Mouse (Mus musculus) limb, embryonic 11.5 days (tissue): Measurements from ENCODE around the gene Kctd11. TPM values are rescaled to one million over a fixed set of nuclear protein-coding genes. Genes with fewer than 3 reads are reported as not detected.
"Not testable (repeated sequence)": the region's sequence is repeated elsewhere in the genome, so short reads cannot be mapped to it uniquely, and the experiment has no call there.

Experiments
- ATAC-seq: fragments of 200-750 bp; cut with Nextera tagmentation; 2 replicates; pipeline ENCODE4 v1.8.0; 2017; ENCODE audit warnings: low read depth; ENCODE audit not compliant: insufficient number of reproducible peaks, low FRiP score, low TSS enrichment
- DNase-seq: peaks from one replicate; pipeline ENCODE4 v3.0.0-alpha.2; 2015; ENCODE audit warnings: low spot score
- H3K27ac ChIP-seq: fragments of 300-500 bp; sonication (generic); replicated peaks from 2 replicates; pipeline ENCODE4 v1.5.1; 2014; ENCODE audit warnings: low read depth, mild to moderate bottlenecking, low read length
- H3K27me3 ChIP-seq: fragments of 300-500 bp; sonication (generic); 2 replicates; pipeline ENCODE4 v1.6.1; 2014; ENCODE audit warnings: mild to moderate bottlenecking, low read length, mixed read lengths; ENCODE audit not compliant: control insufficient read depth, insufficient read depth
- H3K36me3 ChIP-seq: fragments of 300-500 bp; sonication (generic); 2 replicates; pipeline ENCODE4 v1.6.1; 2014; ENCODE audit warnings: mild to moderate bottlenecking, low read length, moderate library complexity, mixed read lengths; ENCODE audit not compliant: control insufficient read depth, insufficient read depth
- H3K4me1 ChIP-seq: fragments of 300-500 bp; sonication (generic); 2 replicates; pipeline ENCODE4 v1.6.1; 2014; ENCODE audit warnings: low read length, mixed read lengths; ENCODE audit not compliant: control insufficient read depth, insufficient read depth
- H3K4me2 ChIP-seq: fragments of 300-500 bp; sonication (generic); 2 replicates; pipeline ENCODE4 v1.6.1; 2014; ENCODE audit warnings: low read depth, mild to moderate bottlenecking, moderate library complexity; ENCODE audit not compliant: severe bottlenecking
- H3K4me3 ChIP-seq: fragments of 300-500 bp; sonication (generic); 2 replicates; pipeline ENCODE4 v1.5.1; 2014; ENCODE audit warnings: low read depth, low read length
- H3K9ac ChIP-seq: fragments of 300-500 bp; sonication (generic); 2 replicates; pipeline ENCODE4 v1.6.1; 2014; ENCODE audit warnings: mild to moderate bottlenecking, low read length
- H3K9me3 ChIP-seq: fragments of 300-500 bp; sonication (generic); 2 replicates; pipeline ENCODE4 v1.6.1; 2016; ENCODE audit warnings: low read length; ENCODE audit not compliant: control insufficient read depth
- WGBS: fragments of 180-500 bp; shearing (Covaris S2); extraction: QIAGEN DNeasy Blood & Tissue Kit; methylation state at CpG from one replicate; pipeline ENCODE4 v1.1.7; 2014; 5-methylcytosine and 5-hydroxymethylcytosine counted together
- polyA plus RNA-seq: library from polyadenylated mRNA; unstranded; fragments of >200 nt; fragmentation: Nextera tagmentation; extraction: Ambion mirVana; gene quantifications from 2 replicates; pipeline ENCODE4 v1.2.1, GENCODE M21; 2014

Kctd11 gene
- polyA plus RNA-seq = 3.7 and 4.3 TPM in 2 replicates

GRCm38 (mm10) chr11:69880853-69881603 is at the start of gene Kctd11:
Gene Kctd11 (minus strand): TSS chr11:69881406.
- under 1% methylated on average over 44 of the region's 46 CpGs for WGBS
- peak; percentile 83 for ATAC-seq
- peaks cover 12% of the 10 kb centered on the region for H3K4me1 ChIP-seq

GRCm38 (mm10) chr11:69930176-69930575 is 49.0 kb upstream of the Kctd11 start:
- H3K9ac ChIP-seq, DNase-seq, ATAC-seq, H3K27ac ChIP-seq, H3K36me3 ChIP-seq, H3K4me3 ChIP-seq, H3K9me3 ChIP-seq, H3K4me2 ChIP-seq, H3K27me3 ChIP-seq, H3K4me1 ChIP-seq: not testable (repeated sequence)
- 89% methylated on average over 8 of the region's 8 CpGs for WGBS

More at GRCm38 (mm10) chr11:69880853-69881603, at the start of gene Kctd11:
- Histone ChIP-seq H3K27ac (peak within 1 kb of the TSS; percentile 30), H3K4me3 (peak within 1 kb of the TSS; percentile 38), H3K27me3 (no peaks in the 10 kb centered on the region), H3K36me3 (no peaks in the 10 kb centered on the region), H3K9ac (peak within 1 kb of the TSS; percentile 32), H3K4me2 (peak within 1 kb of the TSS; percentile 83), H3K9me3 (no peaks in the 10 kb centered on the region)
- DNase-seq = peak; percentile 86

GRCm38 (mm10) chr11:69929712-69930111 is 48.5 kb upstream of the Kctd11 start:
- no peaks in the 10 kb centered on the region for H3K4me1 ChIP-seq
- H3K27ac ChIP-seq = no peak overlapping the region
- no peaks in the 10 kb centered on the region for H3K9me3 ChIP-seq
- H3K4me2 ChIP-seq = no peak overlapping the region
- DNase-seq (no peak), ATAC-seq (no peak)
- H3K27me3 ChIP-seq = no peaks in the 10 kb centered on the region
- no peak overlapping the region for H3K9ac ChIP-seq
- H3K4me3 ChIP-seq = no peak overlapping the region
- no peaks in the 10 kb centered on the region for H3K36me3 ChIP-seq
- WGBS = 86% methylated on average over 4 of the region's 4 CpGs

- H3K9ac ChIP-seq = no peak overlapping the region
- no peaks in the 10 kb centered on the region for H3K27me3 ChIP-seq
- 96% methylated on average over 2 of the region's 2 CpGs for WGBS
- no peaks in the 10 kb centered on the region for H3K9me3 ChIP-seq
- H3K4me2 ChIP-seq = no peak overlapping the region
- no peak overlapping the region for H3K27ac ChIP-seq
- ATAC-seq (no peak), DNase-seq (no peak)
- no peaks in the 10 kb centered on the region for H3K4me1 ChIP-seq
- no peaks in the 10 kb centered on the region for H3K36me3 ChIP-seq
- H3K4me3 ChIP-seq = no peak overlapping the region
These were observed 46.3 kb upstream of the Kctd11 start for GRCm38 (mm10) chr11:69927501-69927900.

GRCm38 (mm10) chr11:69922796-69923195 is 41.6 kb upstream of the Kctd11 start:
- H3K9me3 ChIP-seq = no peaks in the 10 kb centered on the region
- H3K4me3 ChIP-seq = no peak overlapping the region
- no peak overlapping the region for H3K9ac ChIP-seq
- H3K36me3 ChIP-seq = peaks cover 8% of the 10 kb centered on the region; the same call in 1 of the 2 replicates
- WGBS = 69% methylated on average over 3 of the region's 3 CpGs
- no peaks in the 10 kb centered on the region for H3K27me3 ChIP-seq
- H3K4me2 ChIP-seq = no peak overlapping the region
- ATAC-seq (no peak), DNase-seq (no peak)
- no peak overlapping the region for H3K27ac ChIP-seq
- H3K4me1 ChIP-seq = peaks cover 5% of the 10 kb centered on the region

GRCm38 (mm10) chr11:69922012-69922756 is 41.0 kb upstream of the Kctd11 start:
- DNase-seq = no peak
- Histone ChIP-seq H3K27me3 (no peaks in the 10 kb centered on the region), H3K4me3 (peak overlapping the region; percentile 96), H3K4me1 (peaks cover 5% of the 10 kb centered on the region), H3K9me3 (no peaks in the 10 kb centered on the region), H3K27ac (peak overlapping the region; percentile 96), H3K4me2 (peak overlapping the region; percentile 67), H3K9ac (peak overlapping the region; percentile 82), H3K36me3 (peaks cover 13% of the 10 kb centered on the region)
- ATAC-seq = no peak
- 5% methylated on average over 12 of the region's 12 CpGs for WGBS

- Histone ChIP-seq H3K4me3 (peak within 1 kb of the TSS; percentile 96), H3K4me1 (peaks cover 5% of the 10 kb centered on the region), H3K36me3 (peaks cover 17% of the 10 kb centered on the region), H3K27ac (peak within 1 kb of the TSS; percentile 96), H3K27me3 (no peaks in the 10 kb centered on the region), H3K4me2 (peak within 1 kb of the TSS; percentile 93), H3K9me3 (no peaks in the 10 kb centered on the region), H3K9ac (peak within 1 kb of the TSS; percentile 93)
- WGBS = under 1% methylated on average over 78 of the region's 78 CpGs
- ATAC-seq (peak; percentile 96), DNase-seq (peak; percentile 100)
These were observed 40.2 kb upstream of the Kctd11 start, which contains the start of gene Eif5a for GRCm38 (mm10) chr11:69921114-69922011. Gene Eif5a (minus strand): TSS chr11:69921958.
